Mouse (Mus musculus) CH12.LX (cell line): ENCODE measurements around the gene Cacna1c. TPM values are rescaled to one million over a fixed set of nuclear protein-coding genes. Genes with fewer than 3 reads are reported as not detected.

Source experiments
- DNase-seq: peaks from one replicate; pipeline ENCODE4 v3.0.0-alpha.2; 2013; ENCODE audit errors: extremely low read depth
- H3K27ac ChIP-seq: 2 replicates; pipeline ENCODE4 v1.5.1; 2012; ENCODE audit warnings: low read depth, mild to moderate bottlenecking, control low read depth, moderate library complexity; ENCODE audit not compliant: insufficient read depth
- H3K27me3 ChIP-seq: replicated peaks from 2 replicates; pipeline ENCODE3; 2012; ENCODE audit warnings: inconsistent platforms
- H3K36me3 ChIP-seq, 2 experiments: replicated peaks in 1 of 2; 2 replicates each; pipeline versions ENCODE3 to v1.6.1; 2012; ENCODE audit warnings: inconsistent platforms in 1 of 2, low read length in 1 of 2, mild to moderate bottlenecking in 1 of 2, mixed read lengths in 1 of 2, moderate library complexity in 1 of 2; ENCODE audit not compliant: control insufficient read depth in 1 of 2, insufficient read depth in 1 of 2
- H3K4me1 ChIP-seq, 2 experiments: 2 replicates each; pipeline ENCODE4 v1.6.1; 2012; ENCODE audit warnings: inconsistent platforms in 1 of 2, moderate library complexity in 1 of 2; ENCODE audit not compliant: insufficient read depth in 2 of 2, control insufficient read depth in 1 of 2
- H3K4me2 ChIP-seq: 2 replicates; pipeline ENCODE4 v1.6.1; 2012; ENCODE audit warnings: low read depth, mild to moderate bottlenecking, control low read depth; ENCODE audit not compliant: poor library complexity, insufficient read depth, severe bottlenecking
- H3K4me3 ChIP-seq, 3 experiments: fragments of 150-350 bp in 1 of 3; sonication (generic) in 1 of 3; replicated peaks in 1 of 3; 2 replicates each; pipeline versions ENCODE3 to v1.5.1; 2011 to 2012; ENCODE audit warnings: low read depth in 2 of 3, low read length in 2 of 3, mild to moderate bottlenecking in 2 of 3, moderate library complexity in 2 of 3, control low read depth in 1 of 3, improper control_type of control experiment in 1 of 3, inconsistent platforms in 1 of 3, mixed read lengths in 1 of 3; ENCODE audit not compliant: poor library complexity in 1 of 3
- H3K79me2 ChIP-seq: replicated peaks from 2 replicates; pipeline ENCODE4 v1.6.1; 2012; ENCODE audit warnings: mild to moderate bottlenecking, moderate library complexity; ENCODE audit not compliant: control insufficient read depth, poor library complexity, insufficient read depth, severe bottlenecking; ENCODE audit errors: extremely low read depth
- H3K9ac ChIP-seq: 2 replicates; pipeline ENCODE4 v1.6.1; 2012; ENCODE audit warnings: low read depth, mild to moderate bottlenecking, control low read depth, moderate library complexity; ENCODE audit not compliant: insufficient read depth
- H3K9me3 ChIP-seq: replicated peaks from 2 replicates; pipeline ENCODE3; 2012; ENCODE audit warnings: low read length, inconsistent platforms, mixed read lengths
- BHLHE40 ChIP-seq: IDR thresholded peaks from 2 replicates; pipeline ENCODE4 v1.6.1; 2011; ENCODE audit warnings: mild to moderate bottlenecking, low read depth, low read length, improper control_type of control experiment
- CHD1 ChIP-seq: IDR thresholded peaks from 2 replicates; pipeline ENCODE4 v1.6.1; 2012; ENCODE audit warnings: low read depth, low read length, improper control_type of control experiment, inconsistent platforms
- CTCF ChIP-seq, 2 experiments: IDR thresholded peaks in 1 of 2; conservative IDR thresholded peaks in 1 of 2; 2 replicates each; pipeline ENCODE4 v1.5.1; 2011 to 2012; ENCODE audit warnings: low read depth in 2 of 2, low read length in 2 of 2, improper control_type of control experiment in 1 of 2, inconsistent platforms in 1 of 2, mild to moderate bottlenecking in 1 of 2, moderate library complexity in 1 of 2
- E2F4 ChIP-seq: IDR thresholded peaks from 2 replicates; pipeline ENCODE4 v1.6.1; 2011; ENCODE audit warnings: low read depth, low read length, improper control_type of control experiment; ENCODE audit not compliant: insufficient replicate concordance
- EP300 ChIP-seq: IDR thresholded peaks from 2 replicates; pipeline ENCODE4 v1.6.1; 2011; ENCODE audit warnings: low read length, improper control_type of control experiment
- GABPA ChIP-seq: IDR thresholded peaks from 2 replicates; pipeline ENCODE4 v1.6.1; 2012; ENCODE audit warnings: low read depth, low read length, improper control_type of control experiment, inconsistent platforms; ENCODE audit not compliant: insufficient replicate concordance
- JUND ChIP-seq: conservative IDR thresholded peaks from 2 replicates; pipeline ENCODE4 v1.6.1; 2011; ENCODE audit warnings: low read depth, low read length, improper control_type of control experiment
- MAFK ChIP-seq: IDR thresholded peaks from 2 replicates; pipeline ENCODE4 v1.6.1; 2011; ENCODE audit warnings: low read length, improper control_type of control experiment; ENCODE audit not compliant: insufficient replicate concordance
- MAX ChIP-seq: IDR thresholded peaks from 2 replicates; pipeline ENCODE4 v1.6.1; 2011; ENCODE audit warnings: low read length, improper control_type of control experiment
- MEF2A ChIP-seq: IDR thresholded peaks from 2 replicates; pipeline ENCODE4 v1.6.1; 2014; ENCODE audit warnings: low read depth, mild to moderate bottlenecking, inconsistent platforms, low read length, improper control_type of control experiment, borderline replicate concordance
- MXI1 ChIP-seq: IDR thresholded peaks from 2 replicates; pipeline ENCODE4 v1.6.1; 2011; ENCODE audit warnings: mild to moderate bottlenecking, low read depth, low read length, improper control_type of control experiment
- MYC ChIP-seq: IDR thresholded peaks from 2 replicates; pipeline ENCODE4 v1.6.1; 2011; ENCODE audit warnings: low read depth, mild to moderate bottlenecking, improper control_type of control experiment, low read length
- PAX5 ChIP-seq: IDR thresholded peaks from 2 replicates; pipeline ENCODE4 v1.6.1; 2012; ENCODE audit warnings: low read length, inconsistent platforms, mixed read lengths
- POLR2A ChIP-seq: IDR thresholded peaks from 2 replicates; pipeline ENCODE4 v1.6.1; 2011; ENCODE audit warnings: low read depth, mild to moderate bottlenecking, improper control_type of control experiment, low read length
- POLR2AphosphoS2 ChIP-seq: IDR thresholded peaks from 2 replicates; pipeline ENCODE4 v1.6.1; 2011; ENCODE audit warnings: low read depth, low read length, improper control_type of control experiment
- RCOR1 ChIP-seq: conservative IDR thresholded peaks from 2 replicates; pipeline ENCODE4 v1.6.1; 2012; ENCODE audit warnings: low read depth, mild to moderate bottlenecking, inconsistent platforms, low read length, improper control_type of control experiment
- SIN3A ChIP-seq: IDR thresholded peaks from 2 replicates; pipeline ENCODE4 v1.6.1; 2012; ENCODE audit warnings: low read length, improper control_type of control experiment, inconsistent platforms
- SMC3 ChIP-seq: IDR thresholded peaks from 2 replicates; pipeline ENCODE4 v1.6.1; 2011; ENCODE audit warnings: low read depth, low read length, improper control_type of control experiment
- TBP ChIP-seq: conservative IDR thresholded peaks from 2 replicates; pipeline ENCODE4 v1.6.1; 2011; ENCODE audit warnings: low read depth, low read length, improper control_type of control experiment
- USF2 ChIP-seq: conservative IDR thresholded peaks from 2 replicates; pipeline ENCODE4 v1.6.1; 2011; ENCODE audit warnings: low read depth, low read length, improper control_type of control experiment
- ZC3H11A ChIP-seq: IDR thresholded peaks from 2 replicates; pipeline ENCODE4 v1.6.1; 2012; ENCODE audit warnings: low read depth, mild to moderate bottlenecking, inconsistent platforms, low read length, improper control_type of control experiment
- ZKSCAN1 ChIP-seq: IDR thresholded peaks from 2 replicates; pipeline ENCODE4 v1.6.1; 2012; ENCODE audit warnings: low read depth, inconsistent platforms, low read length, improper control_type of control experiment, borderline replicate concordance
- ZMIZ1 ChIP-seq: IDR thresholded peaks from 2 replicates; pipeline ENCODE4 v1.6.1; 2012; ENCODE audit warnings: low read depth, mild to moderate bottlenecking, inconsistent platforms, low read length, improper control_type of control experiment
- dilution Hi-C: fragments of 300-500 bp; cut with MboI; formaldehyde crosslinking; loops from 2 replicates; pipeline ENCODE4 v1.14.3; 2020; ENCODE audit warnings: low sequenced_read_pairs; ENCODE audit not compliant: extremely low pct_unique_long_range_greater_than_20kb, extremely low pct_ligation_motif_present
- in situ Hi-C: fragments of 300-500 bp; cut with MboI; formaldehyde crosslinking; loops from 3 replicates; pipeline ENCODE4 v1.14.3; 2019; ENCODE audit warnings: low sequenced_read_pairs, low pct_ligation_motif_present, low pct_unique_long_range_greater_than_20kb, mixed read lengths
- polyA plus RNA-seq: library from polyadenylated mRNA; unstranded; fragments of >175 nt; gene quantifications from 2 replicates; pipeline ENCODE4 v1.2.1, GENCODE M21; 2012; ENCODE audit warnings: low read depth; ENCODE audit not compliant: insufficient read length
- total RNA-seq, 2 experiments: library from RNA; depleted of rRNA; stranded (reverse); fragments of 300-350 nt in 1 of 2; fragments of >200 nt in 1 of 2; gene quantifications; 2 replicates each; pipeline ENCODE4 v1.2.3; 2012 to 2014

Cacna1c gene
- total and polyA plus RNA-seq, 3 experiments, result 0.04 TPM; not detected in 2

- Histone ChIP-seq H3K4me1 (no peaks in the 10 kb centered on the region), H3K9me3 (no peaks in the 10 kb centered on the region), H3K27ac (no peak overlapping the region), H3K27me3 (peaks cover 90% of the 10 kb centered on the region), H3K4me3 (no peak overlapping the region), H3K36me3 (no peaks in the 10 kb centered on the region), H3K4me2 (no peak overlapping the region), H3K9ac (no peak overlapping the region), H3K79me2 (no peaks in the 10 kb centered on the region)
- DNase-seq, result no peak
- TF ChIP-seq TBP (no peak), CHD1 (no peak), ZKSCAN1 (no peak), MAX (no peak), ZMIZ1 (no peak), MXI1 (no peak), BHLHE40 (no peak), POLR2AphosphoS2 (no peak), SIN3A (no peak)
- dilution Hi-C loops (no loop called here), in situ Hi-C loops (no loop called here)
These were observed 368.7 kb downstream of the Cacna1c start for GRCm38 (mm10) chr6:118827560-118827959.

GRCm38 (mm10) chr6:118825400-118825871 lies 370.8 kb downstream of the Cacna1c start:
- Histone ChIP-seq H3K9me3 (no peaks in the 10 kb centered on the region), H3K4me1 (no peaks in the 10 kb centered on the region), H3K4me2 (no peak overlapping the region), H3K27ac (no peak overlapping the region), H3K27me3 (peaks cover 94% of the 10 kb centered on the region), H3K4me3 (no peak overlapping the region), H3K36me3 (no peaks in the 10 kb centered on the region), H3K79me2 (no peaks in the 10 kb centered on the region), H3K9ac (no peak overlapping the region)
- TF ChIP-seq SMC3 (no peak), USF2 (no peak), MAFK (no peak), CTCF (conservative IDR thresholded peaks at IDR 0.05 in 1 of 2, IDR thresholded peaks at IDR 0.05 in 1 of 2; ENCODE audit: low read depth in 2 of 2, low read length in 2 of 2) (no peak), POLR2AphosphoS2 (no peak), JUND (no peak), EP300 (no peak), RCOR1 (no peak), GABPA (no peak), ZKSCAN1 (no peak), CHD1 (no peak), MAX (no peak), ZC3H11A (no peak), MEF2A (no peak), MYC (no peak), E2F4 (no peak), PAX5 (no peak), POLR2A (no peak)
- dilution Hi-C loops, result no loop called here
- in situ Hi-C loops, result no loop called here
- DNase-seq, result no peak
